Mouse (Mus musculus) ovary, postnatal 36 days (tissue): Measurements from ENCODE around the gene Itgb5.
A peak's percentile ranks its signal among the peaks of the same experiment; 100 is the strongest.

Source experiments
- DNase-seq: peaks from one replicate; pipeline ENCODE4 v3.0.0; 2022; ENCODE audit warnings: low spot score, mixed read lengths

Gene Itgb5

DNA sequence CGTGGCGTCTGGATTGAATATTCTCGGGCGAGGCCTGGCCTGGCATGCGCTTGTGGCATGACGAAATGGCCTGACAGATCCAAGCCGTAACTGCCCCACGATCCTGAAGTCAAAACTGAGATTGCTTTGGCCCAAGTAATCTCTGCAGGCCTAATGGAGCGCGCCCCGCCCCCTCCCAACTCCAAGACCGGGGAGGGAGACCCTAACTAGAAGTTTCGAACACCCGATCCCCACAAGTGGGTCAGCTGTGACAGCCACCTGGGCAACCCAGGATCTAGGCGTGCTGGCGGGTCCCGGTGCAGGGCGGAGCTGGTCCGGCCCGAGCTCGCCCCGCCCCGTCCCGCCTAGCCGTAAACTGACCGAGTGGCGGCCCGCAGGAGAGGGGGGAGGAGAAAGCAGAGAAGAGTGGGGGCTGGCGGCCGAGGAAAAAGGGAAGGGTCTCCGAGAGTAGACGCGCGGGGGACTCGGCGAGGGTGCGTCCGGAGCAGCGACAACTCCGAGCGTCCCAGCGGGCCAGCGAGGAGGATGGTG, at the start of gene Itgb5:
Gene Itgb5, plus strand, starts transcription at position 365 of the 531 bp plus-strand sequence.
- DNase-seq: peak; percentile 81

DNA sequence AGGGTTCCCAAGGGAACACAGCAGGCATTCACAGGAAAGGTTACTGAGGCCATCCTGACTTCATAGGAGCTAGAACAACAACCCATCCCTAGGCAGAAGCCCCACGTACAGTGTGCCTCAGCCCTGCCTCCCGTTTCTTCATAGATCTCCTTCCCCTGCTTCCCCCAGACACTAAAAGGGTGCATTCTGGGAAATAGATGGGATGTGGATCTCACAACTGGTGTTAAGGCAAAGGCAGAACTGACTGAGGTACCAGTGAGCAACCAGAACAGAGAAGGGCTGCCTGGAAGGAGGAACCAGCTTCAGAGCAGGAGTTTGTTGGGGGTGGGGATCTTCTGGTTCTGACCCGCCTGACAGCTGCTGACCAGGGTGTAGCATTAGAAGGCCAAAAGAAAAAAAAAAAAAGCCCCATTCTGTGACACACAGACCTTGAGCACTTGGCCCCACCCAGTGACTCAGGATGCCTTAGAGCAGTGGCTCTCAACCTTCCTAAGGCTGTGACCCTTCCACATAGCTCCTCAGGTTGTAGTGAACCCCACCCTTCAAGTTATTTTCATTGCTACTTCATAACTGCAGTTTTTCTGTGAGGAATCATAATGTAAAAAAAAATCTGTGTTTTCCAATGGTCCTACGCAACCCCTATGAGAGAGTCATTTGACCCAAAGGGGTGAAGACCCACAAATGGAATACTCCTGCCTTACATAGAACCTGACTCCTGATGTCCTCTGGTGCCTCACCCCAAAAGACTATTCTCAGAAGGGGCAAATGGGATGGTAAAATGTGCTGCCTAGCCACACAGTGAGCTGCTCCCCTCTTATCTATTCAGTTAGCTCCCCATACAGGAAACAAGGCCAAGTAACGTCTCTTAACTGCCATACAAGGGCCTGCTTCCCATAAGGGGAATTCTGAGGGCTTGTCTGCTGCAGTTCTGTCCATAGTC, 47.4 kb upstream of the Itgb5 start:
- no peak for DNase-seq

DNA sequence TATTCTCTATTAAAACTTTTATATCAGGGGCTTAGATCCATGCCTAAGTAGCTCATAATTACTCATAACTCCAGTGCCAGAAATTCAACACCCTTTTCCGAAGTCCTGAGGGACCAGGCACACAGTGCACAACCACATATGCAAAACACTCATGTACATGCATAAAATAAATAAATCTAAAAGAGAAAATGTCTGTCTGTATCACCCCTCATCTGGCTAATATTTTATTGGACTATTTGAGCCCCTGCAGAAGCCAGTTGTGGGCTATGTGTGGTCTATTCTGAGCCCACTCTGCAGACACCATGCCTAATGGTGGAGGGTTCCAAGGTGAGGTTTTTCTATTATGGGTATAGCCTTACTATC, 46.8 kb upstream of the Itgb5 start:
- no peak for DNase-seq

DNA sequence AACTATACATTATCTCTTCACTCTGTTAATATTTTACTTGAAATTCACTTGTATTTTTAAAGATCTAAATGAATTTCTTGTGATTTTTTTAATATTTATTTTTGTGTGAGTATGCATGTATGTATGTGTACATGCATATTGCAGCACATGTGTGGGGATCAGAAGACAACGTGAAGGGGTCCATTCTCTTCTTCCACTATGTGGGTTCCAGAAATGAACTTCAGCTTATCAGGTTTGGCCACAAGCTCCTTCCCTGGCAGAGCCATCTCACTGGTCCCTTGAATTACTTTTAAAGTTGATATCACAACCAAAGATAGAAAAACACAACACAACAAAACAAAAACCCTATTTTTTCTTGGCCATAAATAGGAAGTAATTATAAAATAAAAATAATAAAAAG, 44.9 kb upstream of the Itgb5 start:
- no peak for DNase-seq

DNA sequence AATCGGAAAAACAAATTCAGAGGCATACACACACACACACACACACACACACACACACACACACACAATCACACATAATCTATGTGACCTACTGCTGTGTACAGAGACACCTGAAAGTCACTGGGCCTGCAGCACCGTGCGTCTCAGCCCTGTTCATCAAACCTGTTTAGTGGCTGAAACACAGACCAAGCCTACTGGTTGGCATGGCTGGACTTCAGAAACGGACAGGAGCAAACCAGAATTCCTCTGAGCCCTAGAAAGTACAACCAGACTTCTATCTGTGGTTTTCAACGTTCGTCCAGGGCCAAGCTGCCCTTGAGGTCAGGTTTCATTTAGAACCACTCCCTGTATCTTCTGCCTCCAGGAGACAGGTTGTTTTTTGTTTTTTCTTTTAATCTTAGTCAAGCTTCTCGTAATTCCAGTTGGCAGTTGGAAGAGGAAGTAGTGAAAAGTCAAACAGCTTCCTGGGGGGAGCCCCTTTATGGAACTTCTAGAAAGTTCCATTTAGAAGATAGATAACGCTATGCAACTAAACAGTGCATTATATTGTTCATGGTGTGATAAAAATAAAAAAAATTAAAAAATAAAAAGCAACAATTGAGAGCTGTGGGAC, 44.3 kb upstream of the Itgb5 start:
- DNase-seq: no peak

DNA sequence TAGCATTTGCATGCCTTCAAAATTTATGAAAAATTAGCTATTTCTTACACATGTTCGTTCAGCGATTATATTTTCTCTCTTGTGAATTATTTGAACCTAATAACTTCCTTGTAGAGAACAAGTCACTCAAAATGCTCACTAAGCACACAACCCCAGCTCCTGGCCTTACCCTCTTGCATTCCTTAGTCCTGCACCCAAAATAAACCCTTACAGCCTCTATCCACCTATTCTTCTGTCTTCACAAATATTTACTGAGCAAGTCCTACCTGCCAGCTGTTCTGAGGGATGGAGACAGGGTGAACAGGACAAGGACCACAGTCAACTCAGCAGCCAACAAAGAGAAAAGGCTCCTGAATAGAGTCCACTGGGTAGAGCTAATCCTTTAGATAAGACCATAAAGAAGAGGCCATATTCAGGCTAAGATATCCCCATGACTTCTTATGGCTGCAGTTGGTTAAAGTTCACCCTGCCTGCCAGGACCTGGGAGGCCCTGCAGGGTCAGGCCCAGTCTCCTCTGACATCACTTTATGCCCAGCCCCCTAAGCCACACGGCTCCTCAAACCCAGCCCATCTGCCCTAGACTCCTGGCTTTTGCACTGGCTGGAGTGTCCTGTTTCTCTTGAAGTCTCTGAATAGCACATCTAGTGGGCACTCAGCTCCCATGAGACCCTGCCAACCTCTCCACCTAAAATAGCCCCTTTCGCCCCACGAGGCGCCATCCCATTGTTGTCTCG, 42.6 kb upstream of the Itgb5 start:
- no peak for DNase-seq

DNA sequence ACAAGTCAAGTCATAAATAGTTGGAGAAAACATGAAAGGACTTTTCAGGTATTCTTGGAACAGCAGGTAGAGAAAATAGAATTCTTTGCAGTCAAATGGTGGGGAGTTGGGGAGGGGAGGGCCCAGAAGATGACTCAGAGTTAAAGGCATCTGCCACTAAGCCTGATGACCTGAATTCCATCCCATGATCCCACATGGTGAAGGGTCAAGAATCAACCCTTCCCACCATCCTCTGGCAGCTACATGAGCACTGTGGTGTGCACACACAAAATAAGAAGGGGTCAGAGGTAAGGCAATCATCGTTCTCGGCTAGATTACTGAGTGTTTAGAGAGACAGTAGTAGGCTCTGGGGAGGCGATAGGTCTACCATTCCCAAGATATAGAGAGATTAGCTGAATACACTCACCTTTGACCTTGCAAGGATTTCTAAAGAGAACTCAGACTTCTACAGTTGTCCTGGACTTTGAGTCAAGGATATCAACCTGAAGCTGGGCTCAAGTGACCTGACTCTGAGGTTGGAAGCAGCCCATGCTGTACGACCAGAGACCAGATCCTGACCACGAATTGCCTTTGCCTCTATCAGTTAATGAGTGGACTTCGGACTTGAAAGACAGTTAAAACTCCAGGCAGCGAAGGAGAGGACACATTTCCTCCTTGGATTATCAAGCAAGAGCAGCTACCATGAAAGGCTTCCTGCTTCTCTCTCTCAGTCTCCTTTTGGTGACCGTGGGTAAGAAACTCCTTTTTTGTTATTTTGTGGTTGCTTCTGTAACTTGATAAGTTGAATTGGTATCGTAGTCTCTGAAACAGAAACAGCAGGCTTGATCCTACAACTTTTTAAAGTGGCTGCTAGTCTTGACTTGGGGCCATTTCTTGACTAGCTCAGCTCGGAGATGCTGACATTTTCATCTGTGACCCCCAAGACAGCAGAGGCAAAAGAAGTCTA, 35.3 kb upstream of the Itgb5 start, which contains the start of gene Muc13:
Gene Muc13, plus strand, starts transcription at position 192 of the 946 bp plus-strand sequence.
- no peak for DNase-seq

DNA sequence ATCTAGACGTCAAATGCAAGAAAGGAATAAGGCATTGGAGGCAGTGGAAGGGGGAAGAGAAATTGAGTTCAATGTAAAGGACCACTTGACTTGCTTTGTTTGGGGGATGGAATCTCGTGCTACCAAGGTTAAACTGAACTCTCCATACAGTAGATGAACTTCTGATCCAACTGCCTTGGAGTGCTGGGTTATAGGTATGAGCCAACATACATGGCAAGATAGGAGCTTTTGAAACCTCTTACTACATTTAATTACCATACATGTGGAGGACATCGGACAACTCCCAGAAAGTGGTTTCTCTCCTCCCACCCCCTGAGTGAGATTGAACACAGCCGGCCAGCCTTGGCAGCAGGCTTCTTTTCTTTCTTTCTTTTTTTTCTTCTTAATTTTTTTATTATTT, 34.4 kb upstream of the Itgb5 start:
- DNase-seq: no peak

DNA sequence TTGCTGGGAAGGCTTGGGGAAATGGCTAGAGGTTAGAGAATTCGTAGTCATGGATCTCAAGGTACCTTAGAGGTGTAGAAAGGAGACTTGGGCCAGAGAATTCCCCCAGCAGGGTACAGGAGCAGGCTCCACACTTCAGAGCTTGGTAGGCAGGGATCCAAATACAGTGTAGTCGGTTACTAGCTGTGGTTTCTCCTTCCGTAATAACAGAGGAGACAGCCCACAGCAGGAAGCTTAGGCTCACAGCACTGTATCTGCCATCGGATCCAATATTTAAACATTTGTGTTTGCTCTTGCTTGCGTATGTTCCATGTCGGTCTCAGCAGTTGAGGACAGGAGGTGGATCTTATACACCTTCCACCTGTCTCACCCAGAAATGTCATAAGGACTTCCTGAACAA, 33.6 kb upstream of the Itgb5 start:
- no peak for DNase-seq

DNA sequence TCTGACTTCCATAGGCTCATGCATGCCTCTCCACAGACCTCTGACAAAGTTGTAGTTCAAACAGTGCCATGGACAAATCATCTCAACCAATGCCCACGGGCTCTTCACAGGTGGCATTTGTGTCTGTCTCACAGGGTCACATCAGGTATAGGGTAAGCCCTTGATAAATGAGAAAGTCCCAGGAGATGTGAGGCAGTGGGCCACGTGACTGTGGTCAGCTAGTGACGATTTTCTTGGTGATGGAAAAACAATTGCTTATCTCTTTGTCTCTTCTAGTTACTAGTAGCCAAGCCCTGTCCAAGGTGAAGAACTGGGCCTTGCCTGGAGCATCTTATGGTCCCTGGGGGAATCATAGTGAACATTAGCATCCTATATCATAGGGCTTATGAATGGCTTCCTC, 32.7 kb upstream of the Itgb5 start:
- DNase-seq: no peak

DNA sequence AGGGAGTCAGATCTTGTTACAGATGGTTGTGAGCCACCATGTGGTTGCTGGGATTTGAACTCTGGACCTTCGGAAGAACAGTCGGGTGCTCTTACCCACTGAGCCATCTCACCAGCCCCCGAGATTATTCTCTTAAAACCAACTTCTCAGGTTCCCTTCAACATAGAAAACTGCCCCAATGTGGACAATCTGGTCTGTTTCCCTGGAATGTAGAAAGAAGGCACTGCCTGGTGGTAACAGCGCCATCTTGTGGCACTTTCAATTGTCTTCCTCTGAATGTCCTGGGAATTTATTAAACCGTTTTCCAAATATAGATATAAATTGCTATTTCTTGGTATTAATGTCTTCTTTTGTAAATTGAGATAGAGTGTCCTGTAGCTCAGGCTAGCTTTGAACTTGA, 31.6 kb upstream of the Itgb5 start:
- peak; percentile 30 for DNase-seq

DNA sequence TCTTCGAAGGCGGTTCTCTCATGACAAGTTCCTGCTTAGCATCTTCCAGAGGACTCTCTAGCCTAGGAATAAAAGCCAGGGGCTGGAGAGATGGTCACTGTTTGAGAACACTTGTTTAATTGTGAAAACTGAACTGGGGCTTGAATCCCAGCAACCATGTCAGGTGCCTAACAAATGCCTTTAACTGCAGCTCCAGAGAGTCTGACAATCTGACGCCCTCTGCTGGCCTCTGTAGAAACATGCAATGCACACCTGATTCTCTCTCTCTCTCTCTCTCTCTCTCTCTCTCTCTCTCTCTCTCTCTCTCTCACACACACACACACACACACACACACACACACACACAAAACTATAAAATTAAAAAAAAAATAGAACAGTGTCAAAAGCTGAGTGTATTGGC, 19.5 kb upstream of the Itgb5 start:
- no peak for DNase-seq

DNA sequence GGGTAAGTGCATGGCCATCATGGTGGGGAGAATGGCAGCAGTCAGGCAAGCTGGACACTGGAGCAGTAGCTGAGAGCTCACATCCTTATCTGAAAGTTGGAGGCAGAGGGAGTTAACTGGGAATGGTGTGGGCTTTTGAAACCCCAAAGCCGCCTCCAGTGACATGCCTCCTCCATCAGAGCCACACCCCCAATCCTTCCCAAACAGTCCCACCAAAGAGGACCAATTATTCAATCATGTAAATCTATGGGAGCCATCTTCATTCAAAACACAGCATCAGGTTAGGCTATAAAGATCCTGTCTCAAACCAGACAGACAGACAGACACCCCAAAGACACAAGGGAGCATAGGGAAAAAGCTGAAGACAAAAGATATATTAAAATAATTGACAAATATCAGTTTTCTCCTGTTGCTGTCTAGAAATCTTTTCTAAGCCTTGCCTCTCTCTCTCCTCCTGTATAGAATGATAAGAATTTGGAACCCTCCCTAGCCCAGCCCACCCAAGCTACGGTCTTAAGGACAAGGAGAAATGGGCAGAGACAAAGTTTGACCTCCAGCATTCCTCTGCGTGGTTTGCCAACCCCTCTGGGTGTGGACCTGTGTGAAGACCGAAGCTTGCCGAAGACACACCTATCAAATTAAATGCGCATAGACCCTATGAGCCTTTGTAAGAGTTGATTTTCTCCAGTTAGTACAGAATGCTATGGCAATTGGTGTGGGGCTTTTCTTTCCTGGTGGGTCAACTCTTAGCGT, 10.9 kb upstream of the Itgb5 start:
- no peak for DNase-seq

DNA sequence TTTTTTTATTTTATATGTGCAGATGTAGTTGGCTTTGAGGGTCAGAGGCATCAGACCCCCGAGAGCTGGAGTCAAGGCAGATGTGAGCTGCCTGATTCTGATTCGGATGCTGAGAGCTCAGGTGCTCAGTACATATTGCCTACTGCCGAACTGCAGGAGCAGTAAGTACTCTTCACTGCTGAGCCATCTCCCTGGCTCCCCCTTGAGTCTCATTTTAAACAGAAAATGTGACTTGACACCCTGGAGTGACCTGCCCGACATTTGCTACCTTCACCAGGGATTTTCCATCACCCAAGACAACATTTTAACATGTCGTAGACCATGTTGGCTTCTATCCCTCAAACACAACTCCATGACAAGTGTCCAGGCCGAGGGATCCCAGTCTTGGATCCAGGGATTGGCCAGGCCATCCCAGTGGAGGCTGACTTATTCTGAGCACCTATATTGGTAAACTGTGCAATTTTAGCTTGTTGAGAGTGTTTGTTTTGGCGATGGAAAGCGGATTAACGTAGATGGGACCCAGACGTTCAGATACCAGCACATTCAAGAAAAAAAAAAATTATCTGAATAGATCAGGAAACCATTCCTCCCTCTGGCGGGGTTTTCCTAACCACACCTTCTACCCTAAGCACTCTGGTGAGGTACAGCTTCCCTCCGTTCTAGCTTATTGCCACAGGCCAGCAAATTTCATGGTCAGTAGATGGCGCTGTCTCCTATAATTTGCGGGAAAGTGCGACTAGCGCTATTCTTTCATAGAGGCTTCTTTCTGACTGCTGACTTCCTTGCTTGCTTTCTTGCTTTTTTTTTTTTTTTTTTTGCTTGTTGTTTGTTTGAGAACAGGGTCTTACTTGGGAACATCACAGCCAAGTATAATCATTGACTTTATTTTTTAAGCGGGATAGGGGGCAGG, 8.9 kb upstream of the Itgb5 start:
- peak; percentile 78 for DNase-seq

DNA sequence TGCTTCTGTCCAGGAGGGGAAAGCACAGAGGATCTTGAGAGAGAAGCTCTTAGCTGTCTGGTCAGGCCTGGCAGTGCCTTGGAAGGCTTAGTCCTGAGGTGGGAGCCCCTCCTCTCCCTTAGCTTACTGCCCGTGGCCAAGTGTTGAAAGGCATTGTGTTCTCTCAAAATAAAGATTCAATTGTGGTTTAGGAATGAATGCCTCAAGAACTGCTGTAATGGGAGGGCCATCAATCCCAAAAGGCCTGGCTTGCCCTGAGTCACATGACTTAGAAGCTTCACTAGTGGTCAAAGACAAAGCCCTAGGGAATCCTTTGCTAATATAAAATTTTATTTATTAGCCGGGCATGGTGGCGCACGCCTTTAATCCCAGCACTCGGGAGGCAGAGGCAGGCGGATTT, 4.9 kb upstream of the Itgb5 start:
- no peak for DNase-seq

DNA sequence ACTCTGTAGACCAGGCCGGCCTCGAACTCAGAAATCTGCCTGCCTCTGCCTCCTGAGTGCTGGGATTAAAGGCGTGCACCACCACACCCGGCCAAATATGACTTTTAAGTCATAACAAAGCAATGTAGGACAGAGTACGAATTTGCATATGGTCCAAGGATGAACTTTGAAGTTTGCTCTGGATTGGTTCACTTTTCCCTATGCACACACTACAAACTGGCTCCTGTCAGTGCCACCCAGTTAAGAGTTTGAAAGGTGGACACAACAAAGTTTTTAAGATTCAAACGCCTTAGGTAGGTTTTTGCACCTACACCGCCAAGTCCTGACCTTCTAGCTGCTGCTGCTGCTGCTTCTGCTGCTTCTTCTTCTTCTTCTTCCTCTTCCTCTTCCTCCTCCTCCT, 969 bp upstream of the Itgb5 start:
- DNase-seq: no peak

DNA sequence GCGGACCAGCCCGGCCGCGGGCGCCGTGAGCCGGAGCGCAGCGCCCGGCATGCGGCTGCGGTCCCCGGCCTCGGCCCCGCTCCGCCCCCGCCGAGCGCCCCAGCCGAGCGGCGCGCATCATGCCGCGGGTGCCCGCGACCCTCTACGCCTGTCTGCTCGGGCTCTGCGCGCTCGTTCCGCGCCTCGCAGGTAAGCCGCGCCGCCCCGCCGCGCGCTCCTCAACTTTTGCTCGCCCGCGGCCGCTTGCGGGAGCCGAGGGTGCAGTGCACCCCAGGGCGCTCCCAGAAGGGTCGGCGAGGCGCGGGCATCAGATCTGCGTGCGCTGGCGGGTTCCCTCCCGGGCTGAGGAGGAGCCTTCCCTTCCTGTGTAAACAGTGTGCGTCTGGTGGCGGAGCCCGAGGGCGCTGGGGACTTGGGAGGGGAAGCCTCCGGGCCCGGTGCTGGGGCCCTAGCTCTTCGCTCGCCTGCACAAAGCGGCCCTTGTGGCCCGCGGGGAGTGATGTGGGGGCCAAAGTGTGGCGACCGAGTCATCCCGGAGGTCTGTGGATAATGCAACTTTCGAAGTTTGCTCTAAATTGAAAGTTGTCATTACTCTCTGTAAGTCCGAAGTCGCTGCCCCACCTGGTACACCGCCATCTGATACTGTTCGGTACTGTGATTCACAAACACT, 512 bp downstream of the Itgb5 start:
- peak; percentile 63 for DNase-seq

DNA sequence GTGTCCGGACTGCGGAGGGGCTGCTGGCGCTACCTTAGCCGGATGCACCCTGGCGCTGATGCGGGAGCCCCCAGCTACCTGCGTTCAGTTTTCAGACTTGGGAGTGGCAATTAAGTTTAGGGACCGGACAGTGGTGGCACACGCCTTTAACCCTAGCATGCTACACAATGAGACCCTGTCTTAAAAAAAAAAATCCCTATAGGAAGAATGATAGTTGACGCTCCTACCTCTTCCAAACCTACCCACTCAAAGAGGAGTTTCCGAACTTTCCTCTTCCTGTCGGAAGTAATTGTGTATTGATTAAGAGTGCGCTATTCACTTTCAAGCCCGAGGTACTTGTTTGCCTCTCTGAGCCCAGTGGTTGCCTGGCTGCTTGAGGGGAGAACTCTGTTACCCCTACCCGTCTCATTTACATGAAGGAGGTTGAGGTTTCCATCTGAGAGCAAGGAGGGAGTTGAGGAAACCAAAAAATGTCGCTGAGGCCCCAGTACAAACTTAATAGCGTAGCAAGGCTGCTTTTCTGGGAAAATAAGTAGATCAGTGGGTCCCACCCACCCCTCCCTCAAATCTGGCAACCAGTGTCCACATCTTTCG, 1.1 kb downstream of the Itgb5 start:
- DNase-seq: no peak

DNA sequence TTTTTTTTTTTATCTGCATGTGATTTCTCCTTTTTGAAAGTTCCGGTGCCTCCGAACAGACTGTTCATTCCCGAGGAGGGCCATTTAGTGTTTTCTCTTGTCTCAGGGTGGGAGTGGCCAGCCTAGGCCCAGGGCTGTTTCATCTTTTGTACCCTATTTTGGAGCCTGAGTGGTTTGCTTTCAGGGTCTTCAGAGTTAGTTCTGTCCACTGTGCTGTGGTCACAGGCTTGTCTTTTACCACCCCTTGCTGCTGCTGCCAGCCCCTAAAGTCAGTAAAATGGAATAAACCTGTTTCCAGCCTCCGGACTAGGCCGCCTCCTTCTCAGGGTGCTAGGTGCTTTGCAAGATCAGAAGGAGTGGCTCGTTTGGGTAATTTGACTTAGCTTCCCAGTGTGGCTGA, 2.6 kb downstream of the Itgb5 start:
- no peak for DNase-seq
